Mouse (Mus musculus): Measurements from ENCODE around the gene Hoxb3. TPM values are rescaled to one million over a fixed set of nuclear protein-coding genes. Genes with fewer than 3 reads are reported as not detected.
A peak's percentile ranks its signal among the peaks of the same experiment; 100 is the strongest.

The Hoxb3 gene
- polyA plus RNA-seq, 1 experiment from 2014 or later: 4.2 TPM

DNA sequence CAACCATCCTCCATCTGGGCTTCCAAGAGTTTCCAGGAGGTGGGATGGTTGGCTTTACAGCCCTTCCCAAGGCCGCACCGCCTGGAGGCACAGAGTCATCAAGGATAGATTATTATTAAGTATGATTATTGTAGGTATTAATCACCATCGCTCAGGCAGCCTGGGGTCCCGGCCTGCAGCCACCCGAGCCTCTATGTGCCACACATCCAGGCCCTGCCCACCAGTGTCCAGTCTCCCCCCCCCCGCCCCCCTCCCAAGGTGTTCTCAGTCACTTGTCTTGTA is 21.7 kb downstream of the Hoxb3 start:
- Histone ChIP-seq H3K9ac (ENCODE audit: low read depth, low read length) (peak overlapping the region; percentile 55), H3K27me3 (ENCODE audit: insufficient read depth, low read length) (no peaks in the 10 kb centered on the region), H3K27ac (peak overlapping the region; percentile 95), H3K36me3 (ENCODE audit: insufficient read depth, low read length) (peaks cover 20% of the 10 kb centered on the region), H3K4me1 (replicated peaks; ENCODE audit: insufficient read depth, low read length) (peaks cover 61% of the 10 kb centered on the region), H3K4me3 (replicated peaks; ENCODE audit: low read depth, low read length) (peak overlapping the region; percentile 25; the same call in 1 of the 2 replicates), H3K9me3 (replicated peaks; ENCODE audit: low read length) (no peaks in the 10 kb centered on the region), H3K4me2 (ENCODE audit: low read length) (peak overlapping the region; percentile 82)
- no peak for ATAC-seq (replicated peaks; ENCODE audit: low FRiP score, low read depth)
- peak; percentile 40 for DNase-seq (ENCODE audit: low spot score)
- WGBS: 24% methylated on average over 6 of the region's 6 CpGs
- TF ChIP-seq CTCF (IDR thresholded peaks at IDR 0.05; ENCODE audit: low read depth): no peak

DNA sequence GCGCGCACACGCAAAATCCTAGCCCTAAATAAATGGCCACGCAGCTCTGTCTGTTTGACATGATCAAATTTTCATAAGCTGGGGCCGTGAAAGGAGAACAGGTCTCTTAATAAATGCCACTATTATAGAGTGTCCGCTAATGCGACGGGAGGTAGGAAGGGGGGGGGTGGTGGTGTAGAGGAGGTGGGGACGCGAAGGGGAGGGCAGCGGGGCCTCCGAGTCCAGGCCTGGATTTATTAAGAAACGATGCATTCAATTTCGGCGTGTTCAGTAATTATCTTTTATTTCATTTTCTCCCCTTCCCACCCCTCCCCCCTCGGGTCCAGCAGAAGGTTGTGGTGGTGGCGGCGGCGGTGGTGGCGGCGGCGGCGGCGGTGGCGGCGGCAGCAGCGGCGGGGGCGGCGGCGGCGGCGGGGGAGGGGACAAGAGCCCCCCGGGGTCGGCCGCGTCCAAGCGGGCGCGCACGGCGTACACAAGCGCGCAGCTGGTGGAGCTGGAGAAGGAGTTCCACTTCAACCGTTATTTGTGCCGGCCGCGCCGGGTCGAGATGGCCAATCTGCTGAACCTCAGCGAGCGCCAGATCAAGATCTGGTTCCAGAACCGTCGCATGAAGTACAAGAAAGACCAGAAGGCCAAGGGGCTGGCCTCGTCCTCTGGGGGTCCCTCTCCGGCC is 22.2 kb downstream of the Hoxb3 start:
- Histone ChIP-seq H3K4me3 (replicated peaks; ENCODE audit: low read depth, low read length) (peak overlapping the region; percentile 25), H3K36me3 (ENCODE audit: insufficient read depth, low read length) (peaks cover 20% of the 10 kb centered on the region), H3K9ac (ENCODE audit: low read depth, low read length) (peak overlapping the region; percentile 55), H3K4me2 (ENCODE audit: low read length) (peak overlapping the region; percentile 82), H3K27me3 (ENCODE audit: insufficient read depth, low read length) (no peaks in the 10 kb centered on the region), H3K4me1 (replicated peaks; ENCODE audit: insufficient read depth, low read length) (peaks cover 56% of the 10 kb centered on the region), H3K27ac (peak overlapping the region; percentile 95), H3K9me3 (replicated peaks; ENCODE audit: low read length) (no peaks in the 10 kb centered on the region)
- ATAC-seq (replicated peaks; ENCODE audit: low FRiP score, low read depth) (no peak), DNase-seq (ENCODE audit: low spot score) (peak; percentile 63)
- 10% methylated on average over 50 of the region's 56 CpGs for WGBS
- TF ChIP-seq CTCF (IDR thresholded peaks at IDR 0.05; ENCODE audit: low read depth): no peak

DNA sequence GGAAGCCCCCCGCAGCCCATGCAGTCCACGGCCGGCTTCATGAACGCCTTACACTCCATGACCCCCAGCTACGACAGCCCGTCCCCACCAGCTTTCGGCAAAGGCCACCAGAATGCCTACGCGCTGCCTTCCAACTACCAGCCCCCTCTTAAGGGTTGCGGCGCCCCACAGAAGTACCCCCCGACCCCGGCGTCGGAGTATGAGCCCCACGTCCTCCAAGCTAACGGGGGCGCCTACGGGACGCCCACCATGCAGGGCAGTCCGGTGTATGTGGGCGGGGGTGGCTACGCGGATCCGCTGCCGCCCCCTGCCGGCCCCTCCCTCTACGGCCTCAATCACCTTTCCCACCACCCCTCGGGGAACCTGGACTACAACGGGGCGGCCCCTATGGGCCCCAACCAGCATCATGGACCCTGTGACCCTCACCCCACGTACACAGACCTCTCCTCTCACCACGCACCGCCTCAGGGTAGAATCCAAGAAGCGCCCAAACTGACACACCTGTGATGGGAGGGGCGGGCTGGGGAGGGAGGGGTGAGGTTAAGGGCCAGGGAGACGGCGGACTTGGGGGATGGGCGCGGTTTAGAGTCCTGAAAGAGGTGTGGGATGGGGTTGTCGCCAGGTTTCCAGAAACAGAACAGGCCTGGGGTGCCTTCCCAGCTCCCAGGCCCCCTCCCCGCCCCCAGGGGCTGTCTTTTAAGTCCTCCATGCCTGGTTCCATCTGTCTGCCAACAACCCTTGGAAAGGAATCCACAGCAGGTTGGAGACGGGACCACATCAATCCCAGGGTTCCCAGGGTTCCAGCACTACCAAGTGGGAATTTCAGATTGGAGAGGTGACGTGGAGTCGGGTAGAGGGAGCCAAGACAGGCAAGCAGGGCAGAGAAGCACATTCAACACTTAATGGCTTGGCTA is 23.0 kb downstream of the Hoxb3 start:
- Histone ChIP-seq H3K9ac (ENCODE audit: low read depth, low read length) (peak overlapping the region; percentile 55), H3K9me3 (replicated peaks; ENCODE audit: low read length) (no peaks in the 10 kb centered on the region), H3K4me3 (replicated peaks; ENCODE audit: low read depth, low read length) (peak overlapping the region; percentile 25), H3K36me3 (ENCODE audit: insufficient read depth, low read length) (peaks cover 20% of the 10 kb centered on the region), H3K4me2 (ENCODE audit: low read length) (peak overlapping the region; percentile 82), H3K27me3 (ENCODE audit: insufficient read depth, low read length) (no peaks in the 10 kb centered on the region), H3K4me1 (replicated peaks; ENCODE audit: insufficient read depth, low read length) (peaks cover 62% of the 10 kb centered on the region), H3K27ac (peak overlapping the region; percentile 95)
- DNase-seq (ENCODE audit: low spot score) (peak; percentile 56), ATAC-seq (replicated peaks; ENCODE audit: low FRiP score, low read depth) (peak; percentile 29; the same call in 1 of the 2 replicates)
- WGBS: 19% methylated on average over 45 of the region's 45 CpGs
- TF ChIP-seq CTCF (IDR thresholded peaks at IDR 0.05; ENCODE audit: low read depth): peak; percentile 40

DNA sequence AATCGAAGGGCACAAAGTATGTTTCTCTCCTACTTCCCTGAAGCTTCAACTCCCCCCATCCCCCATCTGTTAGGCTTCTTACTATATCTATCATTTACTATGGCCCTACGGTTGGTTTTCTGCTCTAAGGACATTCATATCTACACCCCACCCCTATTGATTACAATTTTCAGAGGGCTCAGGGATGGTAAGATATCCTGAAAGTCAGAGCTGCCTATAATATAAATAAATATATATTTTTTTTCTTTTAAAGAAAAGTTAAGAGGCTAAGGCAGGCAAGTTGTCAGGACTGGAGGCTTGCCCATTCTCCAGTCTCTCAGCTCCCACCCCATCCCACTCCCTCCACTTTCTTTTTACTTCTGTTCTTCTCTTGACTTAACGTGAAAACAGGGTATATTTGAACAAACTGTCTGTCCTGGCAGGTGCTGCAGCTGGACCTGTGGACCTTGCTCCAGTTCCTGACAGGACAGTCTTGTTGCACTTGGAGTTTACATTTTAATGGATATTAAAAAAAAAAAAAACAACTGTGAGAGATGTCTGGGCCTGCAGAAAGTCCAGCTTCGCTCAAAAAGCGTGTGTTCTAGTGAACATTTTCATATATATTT is 23.9 kb downstream of the Hoxb3 start:
- peaks cover 20% of the 10 kb centered on the region for H3K36me3 ChIP-seq (ENCODE audit: insufficient read depth, low read length)
- peak overlapping the region; percentile 82 for H3K4me2 ChIP-seq (ENCODE audit: low read length)
- DNase-seq (ENCODE audit: low spot score): peak; percentile 54
- peak overlapping the region; percentile 95 for H3K27ac ChIP-seq
- no peaks in the 10 kb centered on the region for H3K9me3 ChIP-seq (replicated peaks; ENCODE audit: low read length)
- no peak for ATAC-seq (replicated peaks; ENCODE audit: low FRiP score, low read depth)
- H3K4me3 ChIP-seq (replicated peaks; ENCODE audit: low read depth, low read length): no peak overlapping the region
- peak overlapping the region; percentile 55; the same call in 1 of the 2 replicates for H3K9ac ChIP-seq (ENCODE audit: low read depth, low read length)
- 39% methylated on average over 5 of the region's 5 CpGs for WGBS
- H3K4me1 ChIP-seq (replicated peaks; ENCODE audit: insufficient read depth, low read length): peaks cover 57% of the 10 kb centered on the region
- H3K27me3 ChIP-seq (ENCODE audit: insufficient read depth, low read length): no peaks in the 10 kb centered on the region
- no peak for TF ChIP-seq CTCF (IDR thresholded peaks at IDR 0.05; ENCODE audit: low read depth)

DNA sequence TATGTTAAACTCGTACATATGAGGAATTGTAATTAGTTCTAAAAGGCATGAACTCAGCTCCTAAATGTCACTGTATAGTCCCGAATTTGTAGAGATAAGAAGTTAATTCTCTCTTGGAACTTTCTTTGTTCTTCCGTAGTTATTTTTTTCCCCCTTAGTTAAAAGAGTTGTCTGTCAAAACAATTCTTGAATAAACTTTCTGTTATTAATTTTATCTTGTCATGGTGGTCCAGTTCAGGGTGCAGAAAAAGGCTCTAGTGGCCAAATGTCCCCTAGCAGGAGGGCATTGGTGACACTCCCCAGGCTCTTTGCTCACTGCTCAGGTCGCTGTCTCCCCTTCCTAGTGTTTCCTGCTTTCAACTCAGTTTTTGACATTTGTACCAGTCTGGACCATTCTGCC is 24.6 kb downstream of the Hoxb3 start:
- Histone ChIP-seq H3K4me3 (replicated peaks; ENCODE audit: low read depth, low read length) (no peak overlapping the region), H3K4me1 (replicated peaks; ENCODE audit: insufficient read depth, low read length) (peaks cover 57% of the 10 kb centered on the region), H3K27me3 (ENCODE audit: insufficient read depth, low read length) (no peaks in the 10 kb centered on the region), H3K27ac (peak overlapping the region; percentile 98), H3K36me3 (ENCODE audit: insufficient read depth, low read length) (peaks cover 20% of the 10 kb centered on the region), H3K4me2 (ENCODE audit: low read length) (peak overlapping the region; percentile 49), H3K9ac (ENCODE audit: low read depth, low read length) (no peak overlapping the region), H3K9me3 (replicated peaks; ENCODE audit: low read length) (no peaks in the 10 kb centered on the region)
- 12% methylated on average over 4 of the region's 4 CpGs for WGBS
- peak; percentile 64 for DNase-seq (ENCODE audit: low spot score)
- no peak for TF ChIP-seq CTCF (IDR thresholded peaks at IDR 0.05; ENCODE audit: low read depth)
- ATAC-seq (replicated peaks; ENCODE audit: low FRiP score, low read depth): no peak

Measured in kidney, postnatal 0 days (tissue).